Mouse (Mus musculus): ENCODE data around the gene Uspl1.

Uspl1 gene

DNA sequence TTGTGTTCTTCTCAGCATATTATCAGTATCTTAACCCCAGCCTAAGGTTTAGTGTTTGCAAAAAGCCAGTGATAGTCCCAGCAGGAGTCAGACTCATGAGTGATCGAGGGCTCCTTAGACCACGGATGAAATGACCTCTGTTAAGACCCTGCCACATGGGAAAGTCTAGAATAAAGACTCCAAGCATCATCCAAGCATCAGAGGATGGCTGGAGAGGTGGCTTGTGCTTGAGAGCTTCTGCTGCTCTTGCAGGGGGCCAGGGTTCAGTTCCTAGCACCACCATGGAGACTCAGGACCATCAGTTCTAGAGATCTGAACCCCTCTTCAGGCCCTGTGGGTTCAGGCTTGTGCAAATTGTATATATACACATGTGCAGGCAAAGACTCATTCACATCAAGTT, 16.1 kb upstream of the Uspl1 start:
- DNase-seq (ENCODE audit: low read depth, low spot score), result no peak

DNA sequence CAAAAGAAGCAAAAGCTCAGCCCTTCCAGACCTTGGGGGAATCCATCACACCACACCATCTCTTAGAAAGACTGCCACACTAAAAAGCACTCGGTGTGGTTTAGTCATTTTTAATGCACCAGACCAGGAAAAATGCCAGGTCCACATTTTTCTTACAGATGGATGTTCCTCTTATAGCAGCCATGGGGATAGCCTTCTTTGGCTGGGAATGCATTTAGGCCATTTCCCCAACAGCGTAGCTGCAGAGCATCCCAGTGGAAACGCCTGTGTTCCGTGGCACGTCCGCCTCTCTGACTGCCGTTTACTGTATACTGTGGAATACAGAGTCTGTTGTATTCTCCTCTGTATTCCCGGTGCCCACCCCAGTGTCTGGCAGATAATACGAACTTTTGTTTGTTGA, 15.3 kb upstream of the Uspl1 start:
- no peak for DNase-seq (ENCODE audit: low read depth, low spot score)

- DNase-seq (ENCODE audit: low read depth, low spot score), result no peak
Observed at GRCm38 (mm10) chr5:149170841-149171588, 13.1 kb upstream of the Uspl1 start.

DNA sequence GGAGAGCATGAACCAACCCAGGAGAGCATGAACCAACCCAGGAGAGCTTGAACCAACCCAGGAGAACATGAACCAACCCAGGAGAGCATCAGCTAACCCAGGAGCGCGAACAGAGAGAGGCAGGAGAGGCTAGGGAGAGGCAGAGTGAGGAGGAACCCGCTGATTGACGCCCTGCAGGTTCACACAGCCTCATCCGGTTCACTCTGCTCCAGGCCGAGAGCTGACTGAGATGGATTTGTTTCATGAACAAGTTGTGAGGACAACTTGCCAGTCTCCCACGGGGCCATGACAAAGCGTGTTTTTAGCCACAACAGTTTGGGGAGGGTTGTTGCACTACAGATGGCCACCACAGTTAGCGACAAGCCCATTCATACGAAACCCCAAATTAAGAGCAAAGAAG, 11.9 kb upstream of the Uspl1 start:
- DNase-seq (ENCODE audit: low read depth, low spot score), result no peak

GRCm38 (mm10) chr5:149174527-149174926, 9.6 kb upstream of the Uspl1 start:
- no peak for DNase-seq (ENCODE audit: low read depth, low spot score)

GRCm38 (mm10) chr5:149175736-149176135, 8.4 kb upstream of the Uspl1 start:
- DNase-seq (ENCODE audit: low read depth, low spot score), result no peak

- DNase-seq (ENCODE audit: low read depth, low spot score), result no peak
Observed at GRCm38 (mm10) chr5:149178095-149178494, 6.1 kb upstream of the Uspl1 start.

DNA sequence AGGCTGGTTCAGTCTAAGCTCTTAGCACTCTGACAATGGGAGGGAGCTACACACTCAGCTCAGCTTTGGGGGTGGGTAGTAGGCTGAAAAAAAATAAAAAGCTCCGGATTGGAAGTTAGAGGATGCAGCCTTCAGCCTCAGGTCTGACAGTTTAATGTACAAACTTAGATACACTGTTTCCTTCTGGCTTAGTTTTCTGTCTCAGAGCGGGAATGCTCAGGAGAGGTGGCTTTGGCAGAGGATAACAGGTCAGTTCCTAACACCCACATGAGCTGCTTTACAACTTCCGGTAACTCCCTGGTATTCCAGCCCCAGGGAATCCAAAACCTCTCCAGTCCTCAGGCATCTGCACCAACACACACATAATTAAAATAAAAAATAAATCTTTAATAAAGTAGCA, 4.3 kb upstream of the Uspl1 start:
- no peak for DNase-seq (ENCODE audit: low read depth, low spot score)

DNA sequence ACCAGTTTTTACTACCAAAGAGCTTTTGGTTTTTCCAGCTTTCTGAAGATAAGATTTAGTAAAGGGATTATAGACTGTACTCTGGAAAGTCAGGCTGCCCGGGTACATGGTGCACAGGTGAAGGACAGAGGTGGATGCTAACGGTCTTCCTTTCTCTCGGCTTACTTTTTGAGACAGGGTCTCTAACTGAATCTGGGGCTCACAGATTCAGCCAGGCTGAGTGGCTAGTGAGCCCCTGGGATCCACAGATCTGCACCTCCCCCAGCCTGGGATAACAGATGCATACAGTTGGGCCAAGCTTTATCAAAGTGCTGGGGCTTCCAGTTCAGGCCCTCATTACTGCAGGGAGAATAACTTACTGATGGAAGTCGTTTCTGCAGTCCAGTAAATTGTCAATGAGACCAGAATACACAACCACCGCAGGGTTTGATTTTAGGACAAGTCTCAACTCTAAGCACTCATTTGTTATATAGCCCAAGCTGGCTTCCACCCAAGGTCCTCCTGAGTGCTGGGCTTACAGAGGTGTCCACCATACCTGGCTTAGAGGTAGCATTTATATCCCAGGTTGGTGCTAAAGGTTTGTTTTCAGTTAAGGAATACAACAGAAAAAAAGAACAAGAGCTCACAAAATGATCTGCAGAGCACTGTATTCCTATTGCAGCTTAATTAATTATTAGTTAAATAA, 1.8 kb upstream of the Uspl1 start:
- DNase-seq (ENCODE audit: low read depth, low spot score), result no peak

DNA sequence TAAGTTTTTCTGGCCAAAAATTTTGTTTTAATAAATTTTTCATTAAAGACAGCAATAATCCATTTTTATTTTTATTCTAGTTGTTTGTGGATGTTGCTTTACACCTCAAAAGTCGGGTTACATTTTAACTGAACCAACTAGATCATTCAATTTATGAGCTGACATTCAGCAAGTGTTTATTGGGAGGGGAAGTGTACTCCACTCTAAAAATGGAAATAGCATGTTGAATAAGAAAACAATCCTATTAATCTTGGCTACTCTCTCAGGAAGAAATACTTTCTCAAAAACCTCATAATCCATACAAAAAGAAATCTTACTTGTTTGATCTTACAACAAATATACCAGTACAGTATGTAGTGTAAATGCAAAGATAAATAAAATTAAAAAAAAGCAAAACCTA, 1.0 kb upstream of the Uspl1 start:
- no peak for DNase-seq (ENCODE audit: low read depth, low spot score)

- no peak for DNase-seq (ENCODE audit: low read depth, low spot score)
Observed at GRCm38 (mm10) chr5:149183721-149184103, 438 bp upstream of the Uspl1 start.

DNA sequence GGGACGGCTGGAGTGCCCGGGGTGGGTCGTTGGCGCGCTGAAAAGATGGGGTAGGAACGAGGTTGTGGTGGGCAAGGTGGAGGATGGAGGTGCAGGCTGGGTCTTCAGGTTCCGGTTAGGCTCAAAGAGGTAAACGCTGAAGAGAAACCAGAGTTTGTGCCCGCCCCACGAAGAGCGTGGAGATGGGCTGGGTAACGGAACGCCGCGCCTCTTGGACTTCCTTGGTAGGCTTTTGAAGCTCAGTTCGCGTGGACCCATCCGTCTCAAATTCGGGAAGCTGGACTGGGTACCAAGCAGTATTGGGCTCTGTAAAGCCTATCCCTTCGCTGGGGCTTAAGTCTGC, 665 bp downstream of the Uspl1 start:
- peak; percentile 86 for DNase-seq (ENCODE audit: low read depth, low spot score)

GRCm38 (mm10) chr5:149185806-149186205, 1.7 kb downstream of the Uspl1 start:
- no peak for DNase-seq (ENCODE audit: low read depth, low spot score)

GRCm38 (mm10) chr5:149190160-149190559, 6.0 kb downstream of the Uspl1 start:
- no peak for DNase-seq (ENCODE audit: low read depth, low spot score)

- DNase-seq (ENCODE audit: low read depth, low spot score), result no peak
Observed at GRCm38 (mm10) chr5:149196611-149197010, 12.5 kb downstream of the Uspl1 start.

GRCm38 (mm10) chr5:149198782-149199181, 14.6 kb downstream of the Uspl1 start:
- no peak for DNase-seq (ENCODE audit: low read depth, low spot score)

GRCm38 (mm10) chr5:149202941-149203340, 18.8 kb downstream of the Uspl1 start:
- DNase-seq (ENCODE audit: low read depth, low spot score), result peak; percentile 11

DNA sequence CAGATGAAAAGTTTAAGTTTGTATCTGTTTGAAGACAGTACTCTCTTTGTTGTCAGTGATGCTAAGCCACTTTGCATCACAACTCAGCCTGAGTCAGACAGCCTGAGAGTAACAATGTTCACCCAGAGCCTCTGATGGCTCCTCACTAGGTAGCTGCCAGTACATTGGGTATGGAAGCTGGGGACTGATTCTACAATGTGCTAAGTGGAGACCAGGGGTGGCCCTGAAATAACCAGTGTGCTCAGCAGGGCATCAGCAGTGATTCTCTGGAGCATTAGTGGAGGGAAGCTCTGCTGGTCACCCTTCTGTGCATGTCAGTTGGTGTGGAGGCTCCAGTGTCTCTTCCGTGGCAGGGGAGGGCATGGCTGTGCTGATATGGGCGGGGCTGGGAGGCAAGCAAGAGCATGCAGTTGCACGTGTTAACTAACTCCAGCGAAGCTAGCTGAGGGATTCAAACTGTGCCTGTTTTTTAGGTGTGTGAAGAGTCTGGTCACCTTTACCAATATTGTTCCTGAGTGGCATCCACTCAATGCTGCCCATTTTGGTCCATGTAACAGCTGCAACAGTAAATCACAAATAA, 19.7 kb downstream of the Uspl1 start:
- DNase-seq (ENCODE audit: low read depth, low spot score), result no peak

GRCm38 (mm10) chr5:149204822-149205221, 20.7 kb downstream of the Uspl1 start:
- DNase-seq (ENCODE audit: low read depth, low spot score), result no peak

- no peak for DNase-seq (ENCODE audit: low read depth, low spot score)
Observed at GRCm38 (mm10) chr5:149205265-149205664, 21.1 kb downstream of the Uspl1 start.

DNA sequence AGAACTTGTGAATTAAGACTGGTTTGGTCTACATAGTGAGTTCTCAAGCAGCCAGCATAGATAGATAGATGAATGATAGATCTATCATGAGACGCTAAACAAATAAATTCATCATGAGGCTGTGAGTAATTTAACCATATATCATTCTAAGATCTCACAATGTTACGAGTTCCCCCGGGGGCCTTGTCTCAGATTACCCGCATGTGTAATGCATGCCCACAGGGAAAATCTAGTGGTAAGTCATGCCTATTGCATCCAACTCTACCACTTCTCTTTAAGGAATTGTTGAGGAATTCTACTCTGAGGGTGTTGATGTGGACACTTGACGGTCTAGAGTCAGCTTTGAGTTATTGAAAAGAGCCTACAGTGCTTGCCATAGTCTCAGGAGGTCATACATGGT, 22.1 kb downstream of the Uspl1 start:
- no peak for DNase-seq (ENCODE audit: low read depth, low spot score)

DNA sequence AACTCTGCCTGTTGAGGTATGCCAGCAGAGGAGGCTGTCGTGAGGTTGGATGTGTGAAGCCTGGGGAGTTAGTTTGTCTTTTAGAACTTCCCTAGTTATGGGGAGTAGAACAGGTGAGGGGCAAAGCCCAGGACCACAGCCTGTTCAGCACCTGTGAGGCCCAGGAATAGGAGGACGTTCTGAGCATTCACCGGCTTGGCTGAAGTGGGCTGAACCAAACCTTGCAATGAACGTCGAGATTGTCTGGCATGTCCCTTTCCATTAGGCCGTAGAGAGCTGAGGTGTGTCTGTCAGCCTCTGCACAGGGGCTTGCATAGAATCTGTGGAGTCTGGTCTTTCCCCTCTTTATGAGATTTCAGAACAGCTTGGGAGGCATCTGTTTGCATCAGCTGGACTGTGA, 23.5 kb downstream of the Uspl1 start:
- no peak for DNase-seq (ENCODE audit: low read depth, low spot score)

DNA sequence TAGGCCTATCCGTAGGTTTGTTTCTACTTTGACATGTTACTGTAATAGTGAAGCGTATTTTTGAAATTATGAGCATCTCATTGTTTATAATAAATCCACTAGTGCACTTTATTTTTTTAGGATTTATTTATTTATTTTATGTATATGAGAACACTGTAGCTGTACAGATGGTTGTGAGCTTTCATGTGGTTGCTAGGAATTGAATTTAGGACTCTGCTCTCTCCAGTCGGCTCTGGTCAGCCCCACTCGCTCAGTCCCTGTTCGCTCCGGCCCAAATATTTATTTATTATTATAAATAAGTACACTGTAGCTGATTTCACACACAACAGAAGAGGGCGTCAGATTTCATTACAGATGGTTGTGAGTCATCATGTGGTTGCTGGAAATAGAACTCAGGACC, 24.6 kb downstream of the Uspl1 start:
- DNase-seq (ENCODE audit: low read depth, low spot score), result no peak
